In the genomic region with DNA sequence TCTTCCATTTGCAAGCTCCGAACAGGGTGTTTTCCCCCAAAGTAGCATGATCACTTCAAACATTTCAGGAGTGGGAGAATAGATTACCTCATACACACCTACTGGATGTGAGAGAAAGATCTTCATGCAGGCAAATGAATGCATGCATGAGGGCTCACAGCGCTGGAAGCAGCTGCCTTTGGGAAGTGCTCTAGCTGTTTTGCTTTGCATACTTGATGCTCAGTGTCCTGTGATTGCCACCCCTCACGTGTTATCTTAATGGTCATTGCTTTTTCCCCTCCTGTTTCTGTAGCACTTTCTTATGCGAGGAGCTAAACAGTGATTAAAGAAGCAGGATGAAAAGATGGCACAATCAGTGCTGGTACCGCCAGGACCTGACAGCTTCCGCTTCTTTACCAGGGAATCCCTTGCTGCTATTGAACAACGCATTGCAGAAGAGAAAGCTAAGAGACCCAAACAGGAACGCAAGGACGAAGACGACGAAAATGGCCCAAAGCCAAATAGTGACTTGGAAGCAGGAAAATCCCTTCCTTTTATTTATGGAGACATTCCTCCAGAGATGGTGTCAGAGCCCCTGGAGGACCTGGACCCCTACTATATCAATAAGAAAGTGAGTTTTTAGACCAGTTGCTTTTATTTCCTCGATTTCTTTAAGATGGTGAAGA, we compare ENCODE assay signal across 14 mouse cellular contexts. TPM values are rescaled to one million over a fixed set of nuclear protein-coding genes. Genes with fewer than 3 reads are reported as not detected.
DNase-seq lines count a peak whose midpoint lies in the region; ATAC-seq lines count a peak whose summit lies in the region.
"Had no signal": no experiment of that assay in that cellular context is flagged by ENCODE, and none has a peak within 500 bp of the region (broad histone marks: within the 10 kb centered on the region; RNA-seq: fewer than 3 reads in every experiment).

No protein-coding gene starts in this region.

- ATAC-seq in kidney, embryonic 15.5 days (replicated peaks; ENCODE audit: low FRiP score) = no peak
- ATAC-seq in neural tube, embryonic 15.5 days (ENCODE audit: low FRiP score) = no peak

- H3K27ac ChIP-seq in kidney, embryonic 15.5 days = no peak overlapping the region
- peak overlapping the region; percentile 33; the same call in 1 of the 2 replicates for H3K27ac ChIP-seq in neural tube, embryonic 15.5 days (replicated peaks)
- H3K27ac ChIP-seq: embryonic facial prominence, embryonic 10.5 days; liver, embryonic 15.5 days had no signal

- no peaks in the 10 kb centered on the region for H3K27me3 ChIP-seq in kidney, embryonic 15.5 days
- H3K27me3 ChIP-seq in neural tube, embryonic 15.5 days (replicated peaks) = no peaks in the 10 kb centered on the region
- H3K27me3 ChIP-seq: liver, embryonic 15.5 days had no signal

- H3K9me3 ChIP-seq in kidney, embryonic 15.5 days (replicated peaks) = no peaks in the 10 kb centered on the region
- no peaks in the 10 kb centered on the region for H3K9me3 ChIP-seq in neural tube, embryonic 15.5 days (replicated peaks)
- H3K9me3 ChIP-seq: embryonic facial prominence, embryonic 10.5 days; liver, embryonic 15.5 days had no signal

- peaks cover 6% of the 10 kb centered on the region; the same call in 1 of the 2 replicates for H3K4me1 ChIP-seq in kidney, embryonic 15.5 days
- H3K4me1 ChIP-seq in neural tube, embryonic 15.5 days = peaks cover 25% of the 10 kb centered on the region
- H3K4me1 ChIP-seq: liver, embryonic 15.5 days had no signal

- H3K4me3 ChIP-seq in kidney, embryonic 15.5 days (replicated peaks) = no peak overlapping the region
- H3K4me3 ChIP-seq in neural tube, embryonic 15.5 days (replicated peaks) = 0 out of 2 replicates have a peak overlapping the region, but pooled peaks have one; percentile 10
- H3K4me3 ChIP-seq: embryonic facial prominence, embryonic 10.5 days; liver, embryonic 15.5 days; myocyte had no signal

- H3K4me2 ChIP-seq in kidney, embryonic 15.5 days = 0 out of 2 replicates have a peak overlapping the region, but pooled peaks have one; percentile 7
- H3K4me2 ChIP-seq in neural tube, embryonic 15.5 days = peak overlapping the region; percentile 64
- H3K4me2 ChIP-seq: liver, embryonic 15.5 days had no signal

- 57% methylated on average over 12 of the region's 12 CpGs for WGBS in kidney, embryonic 15.5 days
- WGBS in neural tube, embryonic 15.5 days = 51% methylated on average over 12 of the region's 12 CpGs

- peak; percentile 47 for DNase-seq in cerebellum, adult 11-12 months
- DNase-seq in cerebellum, adult 11 months = no peak
- DNase-seq in kidney, adult 11 months = no peak
- peak; percentile 41 to 53 for DNase-seq in right cerebral cortex, adult 2 months (ENCODE audit: low spot score in 2 of 2)
- no peak for DNase-seq in right cerebral cortex, postnatal 14 days
- DNase-seq in embryo, embryonic 10 days (ENCODE audit: low spot score) = no peak
- DNase-seq: kidney, postnatal 10 days; lung, postnatal 4 days; thymus, postnatal 25 days had no signal

- H3K9ac ChIP-seq in kidney, embryonic 15.5 days = no peak overlapping the region
- 0 out of 2 replicates have a peak overlapping the region, but pooled peaks have one; percentile 17 for H3K9ac ChIP-seq in neural tube, embryonic 15.5 days (replicated peaks)
- H3K9ac ChIP-seq: liver, embryonic 15.5 days had no signal

- no peaks in the 10 kb centered on the region for H3K36me3 ChIP-seq in kidney, embryonic 15.5 days
- H3K36me3 ChIP-seq in neural tube, embryonic 15.5 days = peaks cover 10% of the 10 kb centered on the region; the same call in 1 of the 2 replicates
- H3K36me3 ChIP-seq: embryonic facial prominence, embryonic 10.5 days; liver, embryonic 15.5 days had no signal

RNA-seq across cellular contexts. Expression of gene Scn2a, which starts 49.7 kb away (rescaled TPM):
- polyA plus RNA-seq in kidney, embryonic 15.5 days (2015; fragmentation: Nextera tagmentation; extraction: Ambion mirVana) = 2.2 and 2.9 TPM in 2 replicates
- polyA plus RNA-seq in neural tube, embryonic 15.5 days (2015; fragmentation: Nextera tagmentation; extraction: Ambion mirVana) = 43.0 and 50.3 TPM in 2 replicates

Comparison
In these comparisons a context has a peak if more than half of its experiments do, and no peak if none do; other contexts are left out.
1. DNase-seq: peak in cerebellum, adult 11-12 months (single experiment) and right cerebral cortex, adult 2 months (2 of 2); none in cerebellum, adult 11 months (single experiment), kidney, adult 11 months (single experiment), right cerebral cortex, postnatal 14 days (single experiment) and embryo, embryonic 10 days (single experiment).
2. RNA of gene Scn2a, which starts 49.7 kb away (polyA plus RNA-seq): 43.0 to 50.3 TPM in neural tube, embryonic 15.5 days; 2.2 to 2.9 TPM in kidney, embryonic 15.5 days; every median in the first group is over 10 times any median in the second.